Mouse (Mus musculus): ENCODE results near the gene Strn3. TPM values are rescaled to one million over a fixed set of nuclear protein-coding genes. Genes with fewer than 3 reads are reported as not detected.

Strn3 gene
- 68.8 and 70.2 TPM in 2 replicates for polyA plus RNA-seq (2014; fragmentation: Nextera tagmentation; extraction: Ambion mirVana)

DNA sequence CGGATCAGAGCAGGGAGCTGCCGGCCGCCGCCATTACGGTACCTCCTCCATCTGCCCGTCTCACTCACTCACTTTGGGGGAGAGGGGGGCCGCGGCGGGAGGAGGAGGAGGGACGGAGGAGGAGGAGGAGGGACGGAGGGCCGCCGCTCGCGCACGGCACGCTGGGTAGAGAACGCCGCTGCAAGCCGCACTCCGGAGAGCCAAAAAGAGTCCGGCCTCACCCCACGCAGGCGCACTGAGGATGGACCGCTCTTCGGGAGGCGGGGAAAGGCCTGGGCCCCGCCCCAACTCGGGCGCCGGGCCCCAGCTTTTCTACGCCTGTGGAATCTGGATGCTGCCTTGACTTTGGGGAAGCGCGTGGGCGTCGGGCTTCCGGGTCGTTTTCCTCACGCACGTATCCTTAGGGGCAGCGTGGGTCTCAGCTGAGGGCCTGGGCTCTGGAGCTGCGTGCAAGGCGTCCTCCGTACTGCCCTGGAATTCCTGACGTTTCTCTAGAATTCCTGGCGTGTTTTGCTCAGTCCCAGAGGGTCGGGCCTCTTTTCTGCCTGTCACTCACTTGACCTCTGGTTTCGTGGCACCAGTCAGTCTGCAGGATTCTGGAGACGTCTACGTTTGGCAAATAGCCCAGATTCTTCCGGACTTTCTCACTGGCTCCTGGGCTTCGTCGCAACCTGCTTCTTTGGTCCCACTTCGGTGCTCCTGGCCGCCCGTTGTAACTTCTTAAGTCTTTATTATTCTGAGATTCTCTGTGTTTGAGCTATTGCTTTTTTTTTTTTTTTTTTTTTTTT is at the start of gene Strn3:
Gene Strn3, minus strand, starts transcription at position 53 of the 788 bp plus-strand sequence.
- H3K4me1 ChIP-seq (ENCODE audit: control insufficient read depth, insufficient read depth, low read length), result peaks cover 10% of the 10 kb centered on the region
- peak within 1 kb of the TSS; percentile 100 for H3K27ac ChIP-seq (replicated peaks; ENCODE audit: low read depth, low read length)
- WGBS, result under 1% methylated on average over 35 of the region's 56 CpGs
- H3K36me3 ChIP-seq (ENCODE audit: control insufficient read depth, insufficient read depth, low read length), result no peaks in the 10 kb centered on the region
- H3K4me3 ChIP-seq (ENCODE audit: low read depth, low read length), result peak within 1 kb of the TSS; percentile 97
- ATAC-seq (ENCODE audit: low read depth) (peak; percentile 97), DNase-seq (ENCODE audit: low spot score) (peak; percentile 99)
- H3K9ac ChIP-seq (ENCODE audit: low read depth, low read length), result peak within 1 kb of the TSS; percentile 100
- no peaks in the 10 kb centered on the region for H3K9me3 ChIP-seq (ENCODE audit: control insufficient read depth, low read length)
- H3K27me3 ChIP-seq (replicated peaks; ENCODE audit: control insufficient read depth, insufficient read depth, low read length), result no peaks in the 10 kb centered on the region
- peak within 1 kb of the TSS; percentile 83 for H3K4me2 ChIP-seq (ENCODE audit: low read depth, low read length)

- no peak overlapping the region for H3K4me2 ChIP-seq (ENCODE audit: low read depth, low read length)
- H3K4me3 ChIP-seq (ENCODE audit: low read depth, low read length), result no peak overlapping the region
- H3K27ac ChIP-seq (replicated peaks; ENCODE audit: low read depth, low read length), result no peak overlapping the region
- no peak overlapping the region for H3K9ac ChIP-seq (ENCODE audit: low read depth, low read length)
- DNase-seq (ENCODE audit: low spot score) (no peak), ATAC-seq (ENCODE audit: low read depth) (no peak)
- H3K4me1 ChIP-seq (ENCODE audit: control insufficient read depth, insufficient read depth, low read length), result peaks cover 7% of the 10 kb centered on the region; the same call in 1 of the 2 replicates
- no peaks in the 10 kb centered on the region for H3K27me3 ChIP-seq (replicated peaks; ENCODE audit: control insufficient read depth, insufficient read depth, low read length)
- H3K36me3 ChIP-seq (ENCODE audit: control insufficient read depth, insufficient read depth, low read length), result 0 out of 2 replicates have a peak, but pooled peaks cover 5% of the 10 kb centered on the region
- H3K9me3 ChIP-seq (ENCODE audit: control insufficient read depth, low read length), result no peaks in the 10 kb centered on the region
- WGBS, result 68% methylated on average over 1 of the region's 1 CpGs
Observed at GRCm38 (mm10) chr12:51736807-51737206, 45.1 kb upstream of the Strn3 start.

DNA sequence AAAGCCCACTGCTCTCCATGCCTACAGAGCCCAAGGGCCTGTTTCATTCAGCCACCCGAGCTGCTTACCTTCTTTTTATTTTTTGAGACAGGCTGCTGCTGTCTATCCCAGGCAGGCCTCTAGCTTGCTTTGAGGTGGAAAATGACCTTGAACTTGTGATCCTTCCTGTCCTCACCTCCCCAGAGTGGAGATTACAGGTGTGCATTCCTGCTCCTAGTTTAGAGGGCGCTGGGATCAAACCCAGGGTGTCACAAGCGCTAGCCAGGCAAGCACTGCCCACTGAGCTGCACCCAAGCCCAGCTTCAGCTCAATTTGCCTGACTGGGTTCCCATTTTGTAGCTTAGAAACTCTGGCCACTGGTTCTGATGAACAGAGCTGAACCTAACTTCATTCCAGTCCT is 44.7 kb upstream of the Strn3 start:
- no peaks in the 10 kb centered on the region for H3K9me3 ChIP-seq (ENCODE audit: control insufficient read depth, low read length)
- H3K4me2 ChIP-seq (ENCODE audit: low read depth, low read length), result no peak overlapping the region
- H3K27ac ChIP-seq (replicated peaks; ENCODE audit: low read depth, low read length), result no peak overlapping the region
- H3K4me1 ChIP-seq (ENCODE audit: control insufficient read depth, insufficient read depth, low read length), result peaks cover 7% of the 10 kb centered on the region; the same call in 1 of the 2 replicates
- H3K27me3 ChIP-seq (replicated peaks; ENCODE audit: control insufficient read depth, insufficient read depth, low read length), result no peaks in the 10 kb centered on the region
- no peak overlapping the region for H3K4me3 ChIP-seq (ENCODE audit: low read depth, low read length)
- DNase-seq (ENCODE audit: low spot score), result no peak
- 65% methylated on average over 3 of the region's 3 CpGs for WGBS
- ATAC-seq (ENCODE audit: low read depth), result no peak
- 0 out of 2 replicates have a peak, but pooled peaks cover 3% of the 10 kb centered on the region for H3K36me3 ChIP-seq (ENCODE audit: control insufficient read depth, insufficient read depth, low read length)
- no peak overlapping the region for H3K9ac ChIP-seq (ENCODE audit: low read depth, low read length)

DNA sequence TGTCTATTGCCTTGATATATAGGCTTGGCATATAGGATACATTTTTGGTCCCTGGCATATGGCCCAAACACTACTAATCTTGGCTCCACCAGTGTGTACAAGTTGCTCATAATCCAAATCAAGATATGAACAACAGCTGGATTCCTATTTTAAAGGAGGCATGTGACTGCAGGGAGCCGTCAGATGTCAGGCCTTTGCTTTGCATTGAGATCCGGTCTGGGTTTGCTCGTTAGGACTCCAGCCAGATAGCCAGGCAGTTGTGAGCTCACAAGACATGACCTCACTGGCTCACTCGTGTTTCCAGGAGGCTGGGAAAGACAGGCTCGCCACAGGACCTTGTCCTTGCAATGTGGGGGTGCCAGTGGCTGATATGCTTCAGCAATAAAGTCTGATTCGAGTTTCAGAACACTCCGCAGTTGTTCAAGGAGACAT is 44.2 kb upstream of the Strn3 start:
- Histone ChIP-seq H3K9ac (ENCODE audit: low read depth, low read length) (no peak overlapping the region), H3K4me2 (ENCODE audit: low read depth, low read length) (no peak overlapping the region), H3K4me1 (ENCODE audit: control insufficient read depth, insufficient read depth, low read length) (peaks cover 7% of the 10 kb centered on the region; the same call in 1 of the 2 replicates), H3K27me3 (replicated peaks; ENCODE audit: control insufficient read depth, insufficient read depth, low read length) (no peaks in the 10 kb centered on the region), H3K4me3 (ENCODE audit: low read depth, low read length) (no peak overlapping the region), H3K9me3 (ENCODE audit: control insufficient read depth, low read length) (no peaks in the 10 kb centered on the region), H3K27ac (replicated peaks; ENCODE audit: low read depth, low read length) (peak overlapping the region; percentile 8; the same call in 1 of the 2 replicates), H3K36me3 (ENCODE audit: control insufficient read depth, insufficient read depth, low read length) (no peaks in the 10 kb centered on the region)
- DNase-seq (ENCODE audit: low spot score) (peak; percentile 83), ATAC-seq (ENCODE audit: low read depth) (peak; percentile 64; the same call in 1 of the 2 replicates)
- WGBS, result 46% methylated on average over 7 of the region's 7 CpGs

GRCm38 (mm10) chr12:51734605-51735211 is 43.0 kb upstream of the Strn3 start:
- WGBS, result 67% methylated on average over 14 of the region's 14 CpGs
- Histone ChIP-seq H3K36me3 (ENCODE audit: control insufficient read depth, insufficient read depth, low read length) (no peaks in the 10 kb centered on the region), H3K4me3 (ENCODE audit: low read depth, low read length) (no peak overlapping the region), H3K4me2 (ENCODE audit: low read depth, low read length) (no peak overlapping the region), H3K4me1 (ENCODE audit: control insufficient read depth, insufficient read depth, low read length) (peaks cover 7% of the 10 kb centered on the region; the same call in 1 of the 2 replicates), H3K9me3 (ENCODE audit: control insufficient read depth, low read length) (no peaks in the 10 kb centered on the region), H3K27ac (replicated peaks; ENCODE audit: low read depth, low read length) (no peak overlapping the region), H3K9ac (ENCODE audit: low read depth, low read length) (no peak overlapping the region), H3K27me3 (replicated peaks; ENCODE audit: control insufficient read depth, insufficient read depth, low read length) (no peaks in the 10 kb centered on the region)
- ATAC-seq (ENCODE audit: low read depth) (peak; percentile 20; the same call in 1 of the 2 replicates), DNase-seq (ENCODE audit: low spot score) (peak; percentile 63)

DNA sequence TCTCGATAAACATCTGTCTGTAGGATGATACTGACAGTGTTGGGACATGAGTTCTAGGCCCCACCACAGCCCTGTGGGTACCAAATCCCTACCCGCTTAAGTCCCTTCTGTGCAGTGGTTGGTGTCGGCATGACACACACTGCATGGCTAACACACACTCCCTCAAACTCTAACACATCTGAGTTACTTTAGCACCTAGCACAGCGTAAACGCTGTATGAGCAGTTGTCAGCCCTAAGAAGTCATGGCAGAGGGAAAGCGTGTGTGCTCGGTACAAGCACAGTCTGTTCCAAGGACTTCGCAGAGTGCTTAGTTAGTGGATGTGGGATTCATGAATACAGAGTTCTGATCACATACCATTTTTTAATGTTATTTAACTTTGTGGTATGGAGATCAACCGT is 38.1 kb upstream of the Strn3 start:
- H3K9me3 ChIP-seq (ENCODE audit: control insufficient read depth, low read length), result no peaks in the 10 kb centered on the region
- 90% methylated on average over 9 of the region's 9 CpGs for WGBS
- 0 out of 2 replicates have a peak, but pooled peaks cover 2% of the 10 kb centered on the region for H3K4me1 ChIP-seq (ENCODE audit: control insufficient read depth, insufficient read depth, low read length)
- DNase-seq (ENCODE audit: low spot score) (no peak), ATAC-seq (ENCODE audit: low read depth) (no peak)
- no peaks in the 10 kb centered on the region for H3K27me3 ChIP-seq (replicated peaks; ENCODE audit: control insufficient read depth, insufficient read depth, low read length)
- no peak overlapping the region for H3K4me3 ChIP-seq (ENCODE audit: low read depth, low read length)
- H3K36me3 ChIP-seq (ENCODE audit: control insufficient read depth, insufficient read depth, low read length), result no peaks in the 10 kb centered on the region
- no peak overlapping the region for H3K9ac ChIP-seq (ENCODE audit: low read depth, low read length)
- H3K27ac ChIP-seq (replicated peaks; ENCODE audit: low read depth, low read length), result peak overlapping the region; percentile 81
- H3K4me2 ChIP-seq (ENCODE audit: low read depth, low read length), result no peak overlapping the region

DNA sequence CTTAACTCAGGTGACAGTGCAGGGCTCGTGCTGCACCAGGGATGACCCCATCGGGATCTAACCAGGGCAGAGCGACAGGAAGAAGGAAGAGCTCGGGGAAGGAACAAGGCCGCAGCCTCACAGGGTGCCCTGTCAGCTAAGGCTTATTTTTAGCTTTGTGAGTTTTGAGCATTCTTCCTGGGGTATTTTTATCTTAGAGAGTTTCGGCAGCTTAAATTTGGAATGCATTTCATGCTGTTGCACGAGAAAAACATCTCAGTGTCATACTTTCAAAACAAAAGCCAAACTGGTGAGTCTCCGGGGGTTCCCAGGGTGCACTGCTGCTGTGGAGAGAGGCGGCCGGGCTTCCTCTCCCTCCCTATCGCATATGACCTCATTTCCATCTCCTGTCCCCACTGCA is 37.4 kb upstream of the Strn3 start:
- Histone ChIP-seq H3K36me3 (ENCODE audit: control insufficient read depth, insufficient read depth, low read length) (no peaks in the 10 kb centered on the region), H3K27ac (replicated peaks; ENCODE audit: low read depth, low read length) (peak overlapping the region; percentile 81), H3K4me3 (ENCODE audit: low read depth, low read length) (no peak overlapping the region), H3K9ac (ENCODE audit: low read depth, low read length) (no peak overlapping the region), H3K27me3 (replicated peaks; ENCODE audit: control insufficient read depth, insufficient read depth, low read length) (no peaks in the 10 kb centered on the region), H3K9me3 (ENCODE audit: control insufficient read depth, low read length) (no peaks in the 10 kb centered on the region), H3K4me1 (ENCODE audit: control insufficient read depth, insufficient read depth, low read length) (no peaks in the 10 kb centered on the region), H3K4me2 (ENCODE audit: low read depth, low read length) (no peak overlapping the region)
- ATAC-seq (ENCODE audit: low read depth) (no peak), DNase-seq (ENCODE audit: low spot score) (peak; percentile 65)
- WGBS, result 57% methylated on average over 11 of the region's 11 CpGs

GRCm38 (mm10) chr12:51721836-51722235 is 30.1 kb upstream of the Strn3 start:
- no peak overlapping the region for H3K4me2 ChIP-seq (ENCODE audit: low read depth, low read length)
- H3K27me3 ChIP-seq (replicated peaks; ENCODE audit: control insufficient read depth, insufficient read depth, low read length), result no peaks in the 10 kb centered on the region
- 78% methylated on average over 8 of the region's 8 CpGs for WGBS

More at GRCm38 (mm10) chr12:51721836-51722235, 30.1 kb upstream of the Strn3 start:
- Histone ChIP-seq H3K27ac (replicated peaks; ENCODE audit: low read depth, low read length) (no peak overlapping the region), H3K9ac (ENCODE audit: low read depth, low read length) (no peak overlapping the region), H3K9me3 (ENCODE audit: control insufficient read depth, low read length) (no peaks in the 10 kb centered on the region), H3K4me3 (ENCODE audit: low read depth, low read length) (no peak overlapping the region), H3K4me1 (ENCODE audit: control insufficient read depth, insufficient read depth, low read length) (no peaks in the 10 kb centered on the region), H3K36me3 (ENCODE audit: control insufficient read depth, insufficient read depth, low read length) (peaks cover 10% of the 10 kb centered on the region)
- DNase-seq (ENCODE audit: low spot score) (peak; percentile 15), ATAC-seq (ENCODE audit: low read depth) (no peak)

All from embryonic facial prominence, embryonic 14.5 days (tissue).